Mouse (Mus musculus): ENCODE data around the gene Mtrex. TPM values are rescaled to one million over a fixed set of nuclear protein-coding genes. Genes with fewer than 3 reads are reported as not detected.

Mtrex gene
- polyA plus RNA-seq, 1 experiment from 2014 or later = 83.0 TPM

DNA sequence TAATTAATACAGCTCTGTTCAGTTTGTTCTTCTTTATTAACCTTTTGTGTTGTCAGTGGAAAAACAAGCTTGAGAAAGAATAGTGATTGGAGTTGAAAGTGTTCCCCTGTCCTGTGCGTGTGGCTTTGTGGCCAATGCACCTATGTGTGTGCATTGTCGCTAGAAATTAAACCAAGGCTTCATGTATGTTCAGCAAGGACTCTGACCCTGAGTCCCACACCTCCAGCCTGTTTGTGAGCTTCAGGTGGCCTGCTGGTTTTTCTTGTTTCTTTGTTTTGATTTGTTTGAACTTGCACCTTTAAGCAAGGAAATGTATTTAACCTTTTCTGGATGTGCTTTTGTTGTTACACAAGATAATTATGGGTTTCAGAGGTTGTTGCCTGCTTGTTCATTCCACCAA, 97.6 kb downstream of the Mtrex start:
- Histone ChIP-seq H3K4me2 (no peak overlapping the region), H3K27ac (ENCODE audit: low read depth) (no peak overlapping the region), H3K9me3 (ENCODE audit: low read depth, low read length) (no peaks in the 10 kb centered on the region), H3K36me3 (ENCODE audit: insufficient read depth) (no peaks in the 10 kb centered on the region), H3K4me1 (ENCODE audit: insufficient read depth) (no peaks in the 10 kb centered on the region; the same call in 1 of the 2 replicates), H3K4me3 (ENCODE audit: low read depth, low read length) (no peak overlapping the region), H3K27me3 (ENCODE audit: insufficient read depth, low read length) (no peaks in the 10 kb centered on the region), H3K9ac (no peak overlapping the region)
- TF ChIP-seq CTCF (IDR thresholded peaks at IDR 0.05; ENCODE audit: low read depth) = no peak
- WGBS = 86% methylated on average over 2 of the region's 2 CpGs
- no peak for DNase-seq
- no peak for ATAC-seq (ENCODE audit: insufficient read depth)

DNA sequence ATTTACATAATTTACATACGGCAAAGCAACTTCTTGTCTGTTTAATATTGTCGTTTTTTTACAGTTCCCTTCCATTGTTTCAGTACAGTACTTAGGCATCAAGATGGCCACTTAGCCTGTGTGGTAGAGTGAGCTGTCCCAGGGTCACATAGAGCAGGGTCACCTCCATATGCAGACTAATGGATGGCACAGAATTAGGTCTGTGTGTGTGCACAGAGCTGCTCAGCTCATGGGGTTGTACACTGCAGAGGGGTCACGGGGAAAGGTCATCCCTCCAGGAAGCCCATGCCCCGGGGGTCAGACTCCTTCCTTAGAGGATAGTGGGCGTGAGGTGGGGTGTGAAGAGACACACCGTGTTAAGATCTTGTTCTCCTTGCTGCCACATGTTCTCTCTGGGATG, 101.7 kb downstream of the Mtrex start:
- Histone ChIP-seq H3K9me3 (ENCODE audit: low read depth, low read length) (no peaks in the 10 kb centered on the region), H3K27me3 (ENCODE audit: insufficient read depth, low read length) (no peaks in the 10 kb centered on the region), H3K4me2 (no peak overlapping the region), H3K27ac (ENCODE audit: low read depth) (no peak overlapping the region), H3K9ac (no peak overlapping the region), H3K4me3 (ENCODE audit: low read depth, low read length) (no peak overlapping the region), H3K4me1 (ENCODE audit: insufficient read depth) (no peaks in the 10 kb centered on the region), H3K36me3 (ENCODE audit: insufficient read depth) (no peaks in the 10 kb centered on the region)
- DNase-seq (no peak), ATAC-seq (ENCODE audit: insufficient read depth) (no peak)
- 65% methylated on average over 6 of the region's 6 CpGs for WGBS
- TF ChIP-seq CTCF (IDR thresholded peaks at IDR 0.05; ENCODE audit: low read depth) = no peak

DNA sequence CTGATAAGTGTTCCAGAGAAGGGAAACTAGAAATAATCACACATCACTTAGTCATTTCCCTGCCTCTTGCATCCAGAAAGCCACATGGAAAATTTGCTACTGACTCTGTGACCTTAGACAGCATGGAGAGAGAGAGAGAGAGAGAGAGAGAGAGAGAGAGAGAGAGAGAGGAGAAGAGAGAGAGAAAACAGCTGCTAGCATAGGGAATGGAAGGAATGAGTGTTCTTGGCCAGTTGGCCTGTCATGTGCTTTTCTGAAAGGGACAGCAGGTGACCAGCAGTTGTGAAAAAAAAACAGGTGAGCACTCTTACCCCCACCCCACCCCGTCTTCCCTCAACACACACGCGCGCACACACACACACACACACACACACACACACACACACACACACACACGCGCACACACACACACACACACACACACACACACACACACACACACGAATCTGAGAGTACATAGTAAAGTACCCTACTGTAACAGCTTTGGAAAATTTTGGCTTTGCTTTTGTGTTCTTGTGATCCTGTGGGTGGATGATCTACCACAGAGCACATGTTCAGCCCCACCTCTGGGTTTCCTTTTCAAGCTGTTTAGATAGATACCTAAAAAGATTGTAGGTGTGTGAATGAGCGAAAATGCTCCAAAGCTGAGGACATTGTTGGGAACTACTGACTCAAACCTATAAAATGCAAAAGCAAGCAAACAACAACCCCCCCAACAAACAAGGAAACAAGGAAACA, 103.1 kb downstream of the Mtrex start:
- 84% methylated on average over 6 of the region's 8 CpGs for WGBS
- no peak for TF ChIP-seq CTCF (IDR thresholded peaks at IDR 0.05; ENCODE audit: low read depth)
- Histone ChIP-seq H3K4me1 (ENCODE audit: insufficient read depth) (no peaks in the 10 kb centered on the region), H3K27ac (ENCODE audit: low read depth) (no peak overlapping the region), H3K9me3 (ENCODE audit: low read depth, low read length) (no peaks in the 10 kb centered on the region), H3K4me2 (no peak overlapping the region), H3K36me3 (ENCODE audit: insufficient read depth) (no peaks in the 10 kb centered on the region), H3K27me3 (ENCODE audit: insufficient read depth, low read length) (no peaks in the 10 kb centered on the region), H3K4me3 (ENCODE audit: low read depth, low read length) (no peak overlapping the region), H3K9ac (no peak overlapping the region)
- DNase-seq = no peak
- no peak for ATAC-seq (ENCODE audit: insufficient read depth)

DNA sequence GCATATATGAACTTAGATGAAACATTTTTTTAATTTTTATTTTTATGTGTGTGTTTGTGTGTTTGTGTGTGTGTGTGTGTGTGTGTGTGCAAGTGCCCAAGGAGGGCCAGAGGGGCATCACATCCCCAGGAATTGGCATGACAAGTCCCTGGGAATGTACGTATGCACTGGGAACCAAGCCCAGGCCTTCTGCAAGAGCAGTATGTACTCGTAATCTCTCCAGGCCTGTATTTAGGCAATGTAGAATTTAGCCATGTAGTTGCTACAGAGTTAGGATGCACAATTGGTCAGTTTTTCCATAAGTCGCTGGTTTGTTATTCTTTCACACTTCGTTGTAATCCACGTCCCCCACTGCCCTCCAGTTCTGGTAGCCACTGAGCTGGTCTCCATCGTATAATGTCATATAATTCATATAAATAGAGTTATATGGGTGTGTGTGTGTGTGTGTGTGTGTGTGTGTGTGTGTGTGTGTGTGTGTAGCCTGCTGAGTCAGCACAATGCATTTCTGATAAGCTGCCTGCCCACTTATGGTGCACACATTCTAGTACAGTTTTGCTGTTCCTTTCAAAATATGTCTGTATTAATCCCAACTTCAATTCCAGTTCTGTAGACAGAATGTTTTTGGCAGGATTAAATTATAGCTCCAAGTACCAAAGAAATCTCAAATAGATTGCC, 103.8 kb downstream of the Mtrex start:
- H3K4me2 ChIP-seq = no peak overlapping the region
- 69% methylated on average over 6 of the region's 6 CpGs for WGBS

DNA sequence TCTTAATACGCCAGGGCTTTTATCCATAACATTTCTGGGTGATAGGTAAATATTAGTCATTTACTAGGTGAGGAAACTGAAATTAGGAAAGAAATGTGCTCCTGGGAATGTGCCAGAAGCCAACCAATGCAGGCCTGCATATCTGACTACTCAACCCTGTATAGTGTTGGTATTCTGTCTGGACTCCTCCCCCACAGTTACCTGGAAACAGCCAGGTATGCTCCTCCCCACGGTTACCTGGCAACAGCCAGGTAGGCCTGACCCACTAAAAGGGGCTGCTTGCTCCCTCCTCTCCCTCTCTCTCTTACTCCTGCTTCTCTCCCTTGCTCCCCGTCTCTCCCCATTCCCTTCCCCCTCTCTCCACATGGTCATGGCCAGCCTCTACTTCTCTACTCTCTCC, 104.8 kb downstream of the Mtrex start:
- Histone ChIP-seq H3K27ac (ENCODE audit: low read depth) (no peak overlapping the region), H3K9ac (no peak overlapping the region), H3K4me2 (no peak overlapping the region), H3K27me3 (ENCODE audit: insufficient read depth, low read length) (no peaks in the 10 kb centered on the region), H3K9me3 (ENCODE audit: low read depth, low read length) (no peaks in the 10 kb centered on the region), H3K4me3 (ENCODE audit: low read depth, low read length) (no peak overlapping the region), H3K4me1 (ENCODE audit: insufficient read depth) (0 out of 2 replicates have a peak, but pooled peaks cover 2% of the 10 kb centered on the region), H3K36me3 (ENCODE audit: insufficient read depth) (no peaks in the 10 kb centered on the region)
- no peak for TF ChIP-seq CTCF (IDR thresholded peaks at IDR 0.05; ENCODE audit: low read depth)
- 59% methylated on average over 3 of the region's 3 CpGs for WGBS
- ATAC-seq (ENCODE audit: insufficient read depth) = peak; percentile 59; the same call in 1 of the 2 replicates
- DNase-seq = peak; percentile 30

More for the DNA sequence above, 103.8 kb downstream of the Mtrex start:
- H3K36me3 ChIP-seq (ENCODE audit: insufficient read depth) = no peaks in the 10 kb centered on the region
- no peak for DNase-seq
- ATAC-seq (ENCODE audit: insufficient read depth) = no peak
- H3K4me3 ChIP-seq (ENCODE audit: low read depth, low read length) = no peak overlapping the region
- H3K9ac ChIP-seq = no peak overlapping the region
- no peaks in the 10 kb centered on the region for H3K27me3 ChIP-seq (ENCODE audit: insufficient read depth, low read length)
- TF ChIP-seq CTCF (IDR thresholded peaks at IDR 0.05; ENCODE audit: low read depth) = no peak
- H3K4me1 ChIP-seq (ENCODE audit: insufficient read depth) = 0 out of 2 replicates have a peak, but pooled peaks cover 2% of the 10 kb centered on the region
- no peaks in the 10 kb centered on the region for H3K9me3 ChIP-seq (ENCODE audit: low read depth, low read length)
- no peak overlapping the region for H3K27ac ChIP-seq (ENCODE audit: low read depth)

DNA sequence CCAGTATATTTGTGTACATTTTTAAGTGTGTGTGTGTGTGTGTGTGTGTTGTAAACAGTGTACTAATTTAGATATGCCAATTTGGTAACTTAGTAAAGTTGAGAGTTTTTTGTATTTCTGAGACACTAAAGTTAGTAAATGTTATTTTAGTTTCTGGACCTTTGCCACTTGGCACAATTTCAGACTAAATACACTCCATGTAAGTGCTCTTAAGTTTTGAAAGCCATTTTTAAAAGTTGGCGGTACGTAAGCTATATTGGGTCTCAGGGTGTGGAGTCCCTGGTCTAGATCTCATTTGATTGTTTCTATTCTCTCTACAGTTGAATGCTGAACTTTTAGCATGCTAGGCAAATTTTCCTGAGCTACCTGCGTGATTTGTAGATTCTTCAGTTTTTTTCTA, 109.1 kb downstream of the Mtrex start:
- Histone ChIP-seq H3K4me2 (no peak overlapping the region), H3K27me3 (ENCODE audit: insufficient read depth, low read length) (no peaks in the 10 kb centered on the region), H3K9me3 (ENCODE audit: low read depth, low read length) (no peaks in the 10 kb centered on the region), H3K4me1 (ENCODE audit: insufficient read depth) (0 out of 2 replicates have a peak, but pooled peaks cover 2% of the 10 kb centered on the region), H3K9ac (no peak overlapping the region), H3K36me3 (ENCODE audit: insufficient read depth) (0 out of 2 replicates have a peak, but pooled peaks cover 3% of the 10 kb centered on the region), H3K4me3 (ENCODE audit: low read depth, low read length) (no peak overlapping the region), H3K27ac (ENCODE audit: low read depth) (peak overlapping the region; percentile 19; the same call in 1 of the 2 replicates)
- ATAC-seq (ENCODE audit: insufficient read depth) (no peak), DNase-seq (peak; percentile 83)
- TF ChIP-seq CTCF (IDR thresholded peaks at IDR 0.05; ENCODE audit: low read depth) = no peak
- WGBS = 41% methylated on average over 3 of the region's 3 CpGs

Other genes starting within 250 kb of the Mtrex start
- gene Plpp1, start 126.6 kb downstream of the Mtrex start, polyA plus RNA-seq (2014; fragmentation: Nextera tagmentation; extraction: Ambion mirVana) = 52.7 and 58.5 TPM in 2 replicates
- gene Dhx29, start 56 bp upstream of the Mtrex start, polyA plus RNA-seq (2014; fragmentation: Nextera tagmentation; extraction: Ambion mirVana) = 26.7 and 30.6 TPM in 2 replicates
- gene Ccno, start 60.4 kb upstream of the Mtrex start, polyA plus RNA-seq (2014; fragmentation: Nextera tagmentation; extraction: Ambion mirVana) = 5.2 and 5.8 TPM in 2 replicates
- gene Mcidas, start 66.4 kb upstream of the Mtrex start, polyA plus RNA-seq (2014; fragmentation: Nextera tagmentation; extraction: Ambion mirVana) = 1.1 and 2.2 TPM in 2 replicates
- gene Cdc20b, start 107.7 kb upstream of the Mtrex start, polyA plus RNA-seq (2014; fragmentation: Nextera tagmentation; extraction: Ambion mirVana) = 0.28 TPM in 1 of 2 replicates, not detected in the other
- 159 and 170 TPM in 2 replicates for gene Gpx8, start 119.0 kb upstream of the Mtrex start, polyA plus RNA-seq (2014; fragmentation: Nextera tagmentation; extraction: Ambion mirVana)
- gene Gzma, start 173.6 kb upstream of the Mtrex start, polyA plus RNA-seq (2014; fragmentation: Nextera tagmentation; extraction: Ambion mirVana) = not detected in 2 replicates